Mouse (Mus musculus) liver, embryonic 16.5 days (tissue): ENCODE measurements at regions not wholly inside any gene's neighbourhood (a gene's known extent, or its start where the extent isn't known, plus 50 kb on each side); places are given as distances from the start of the nearest gene placed in this dataset.

Experiments used
- ATAC-seq: fragments of 200-750 bp; cut with Nextera tagmentation; 2 replicates; pipeline ENCODE4 v1.8.0; 2017; ENCODE audit warnings: low read depth, mild to moderate bottlenecking, moderate number of reproducible peaks, moderate library complexity
- H3K27ac ChIP-seq: fragments of 300-500 bp; sonication (generic); 2 replicates; pipeline ENCODE4 v1.5.1; 2014; ENCODE audit warnings: mild to moderate bottlenecking, low read length
- H3K27me3 ChIP-seq: fragments of 300-500 bp; sonication (generic); 2 replicates; pipeline ENCODE4 v1.6.1; 2014; ENCODE audit warnings: low read depth, low read length, mixed read lengths; ENCODE audit not compliant: control insufficient read depth, insufficient read depth
- H3K36me3 ChIP-seq: fragments of 300-500 bp; sonication (generic); 2 replicates; pipeline ENCODE4 v1.6.1; 2014; ENCODE audit warnings: mild to moderate bottlenecking; ENCODE audit not compliant: control insufficient read depth, insufficient read depth
- H3K4me1 ChIP-seq: fragments of 300-500 bp; sonication (generic); 2 replicates; pipeline ENCODE4 v1.6.1; 2014; ENCODE audit warnings: low read depth, low read length, mixed read lengths; ENCODE audit not compliant: control insufficient read depth
- H3K4me2 ChIP-seq: fragments of 300-500 bp; sonication (generic); 2 replicates; pipeline ENCODE4 v1.6.1; 2014; ENCODE audit warnings: low read depth, low read length, mixed read lengths
- H3K4me3 ChIP-seq: fragments of 300-500 bp; sonication (generic); 2 replicates; pipeline ENCODE4 v1.5.1; 2014; ENCODE audit warnings: low read depth, mild to moderate bottlenecking, low read length
- H3K9ac ChIP-seq: fragments of 300-500 bp; sonication (generic); 2 replicates; pipeline ENCODE4 v1.6.1; 2014; ENCODE audit warnings: low read depth, low read length
- H3K9me3 ChIP-seq: fragments of 300-500 bp; sonication (generic); replicated peaks from 2 replicates; pipeline ENCODE4 v1.6.1; 2016; ENCODE audit warnings: low read length; ENCODE audit not compliant: control insufficient read depth
- WGBS: fragments of 180-500 bp; shearing (Covaris S2); extraction: QIAGEN DNeasy Blood & Tissue Kit; methylation state at CpG from one replicate; pipeline ENCODE4 v1.1.7; 2014; ENCODE audit not compliant: insufficient replicate concordance; 5-methylcytosine and 5-hydroxymethylcytosine counted together

GRCm38 (mm10) chr9:89858005-89858404, 51.7 kb upstream of the Rasgrf1 start:
- Histone ChIP-seq H3K27me3 (no peaks in the 10 kb centered on the region), H3K4me1 (no peaks in the 10 kb centered on the region), H3K9me3 (no peaks in the 10 kb centered on the region), H3K4me2 (no peak overlapping the region), H3K27ac (no peak overlapping the region), H3K36me3 (no peaks in the 10 kb centered on the region), H3K4me3 (no peak overlapping the region), H3K9ac (no peak overlapping the region)
- no peak for ATAC-seq

- WGBS, result 59% methylated on average over 10 of the region's 10 CpGs
- H3K4me3 ChIP-seq, result no peak overlapping the region
- no peak overlapping the region for H3K4me2 ChIP-seq
- no peak for ATAC-seq
- H3K9ac ChIP-seq, result no peak overlapping the region
- H3K36me3 ChIP-seq, result no peaks in the 10 kb centered on the region
- no peaks in the 10 kb centered on the region for H3K9me3 ChIP-seq
- H3K4me1 ChIP-seq, result no peaks in the 10 kb centered on the region
- no peak overlapping the region for H3K27ac ChIP-seq
- H3K27me3 ChIP-seq, result no peaks in the 10 kb centered on the region
Measured at GRCm38 (mm10) chr9:89850491-89851282, 59.0 kb upstream of the Rasgrf1 start.

GRCm38 (mm10) chr9:89849947-89850346, 59.8 kb upstream of the Rasgrf1 start:
- ATAC-seq, result no peak
- H3K9me3 ChIP-seq, result no peaks in the 10 kb centered on the region
- H3K36me3 ChIP-seq, result no peaks in the 10 kb centered on the region
- H3K4me1 ChIP-seq, result no peaks in the 10 kb centered on the region
- no peak overlapping the region for H3K4me3 ChIP-seq
- H3K27ac ChIP-seq, result no peak overlapping the region
- no peak overlapping the region for H3K9ac ChIP-seq
- H3K4me2 ChIP-seq, result no peak overlapping the region
- H3K27me3 ChIP-seq, result no peaks in the 10 kb centered on the region
- WGBS, result 70% methylated on average over 3 of the region's 3 CpGs

GRCm38 (mm10) chr9:89848571-89848970, 61.1 kb upstream of the Rasgrf1 start:
- Histone ChIP-seq H3K4me3 (no peak overlapping the region), H3K4me1 (no peaks in the 10 kb centered on the region), H3K27ac (no peak overlapping the region), H3K4me2 (no peak overlapping the region), H3K36me3 (no peaks in the 10 kb centered on the region), H3K9me3 (no peaks in the 10 kb centered on the region), H3K27me3 (no peaks in the 10 kb centered on the region), H3K9ac (no peak overlapping the region)
- ATAC-seq, result no peak
- 52% methylated on average over 3 of the region's 3 CpGs for WGBS

- no peaks in the 10 kb centered on the region for H3K4me1 ChIP-seq
- no peak overlapping the region for H3K9ac ChIP-seq
- ATAC-seq, result no peak
- H3K27ac ChIP-seq, result no peak overlapping the region
- H3K9me3 ChIP-seq, result no peaks in the 10 kb centered on the region
- H3K36me3 ChIP-seq, result no peaks in the 10 kb centered on the region
- no peak overlapping the region for H3K4me3 ChIP-seq
- H3K4me2 ChIP-seq, result no peak overlapping the region
- H3K27me3 ChIP-seq, result no peaks in the 10 kb centered on the region
Measured at GRCm38 (mm10) chr9:89846973-89847372, 62.7 kb upstream of the Rasgrf1 start.

- no peak overlapping the region for H3K27ac ChIP-seq
- H3K9ac ChIP-seq, result no peak overlapping the region
- H3K4me1 ChIP-seq, result no peaks in the 10 kb centered on the region
- H3K27me3 ChIP-seq, result no peaks in the 10 kb centered on the region
- ATAC-seq, result no peak
- no peaks in the 10 kb centered on the region for H3K36me3 ChIP-seq
- H3K4me2 ChIP-seq, result no peak overlapping the region
- H3K9me3 ChIP-seq, result no peaks in the 10 kb centered on the region
- 71% methylated on average over 8 of the region's 8 CpGs for WGBS
- no peak overlapping the region for H3K4me3 ChIP-seq
Measured at GRCm38 (mm10) chr9:89842776-89843089, 67.0 kb upstream of the Rasgrf1 start.

GRCm38 (mm10) chr9:89841866-89842775, 67.6 kb upstream of the Rasgrf1 start:
- no peaks in the 10 kb centered on the region for H3K36me3 ChIP-seq
- no peak overlapping the region for H3K27ac ChIP-seq
- H3K27me3 ChIP-seq, result no peaks in the 10 kb centered on the region
- H3K4me1 ChIP-seq, result no peaks in the 10 kb centered on the region
- 48% methylated on average over 12 of the region's 12 CpGs for WGBS
- H3K9me3 ChIP-seq, result no peaks in the 10 kb centered on the region
- no peak overlapping the region for H3K4me3 ChIP-seq
- no peak overlapping the region for H3K4me2 ChIP-seq
- ATAC-seq, result no peak
- H3K9ac ChIP-seq, result no peak overlapping the region

- Histone ChIP-seq H3K9me3 (no peaks in the 10 kb centered on the region), H3K36me3 (no peaks in the 10 kb centered on the region), H3K4me2 (no peak overlapping the region), H3K4me1 (no peaks in the 10 kb centered on the region), H3K27me3 (no peaks in the 10 kb centered on the region), H3K9ac (no peak overlapping the region), H3K27ac (no peak overlapping the region), H3K4me3 (no peak overlapping the region)
- ATAC-seq, result no peak
- 19% methylated on average over 2 of the region's 2 CpGs for WGBS
Measured at GRCm38 (mm10) chr9:89841371-89841770, 68.3 kb upstream of the Rasgrf1 start.
